Mouse (Mus musculus) gastrocnemius, adult 18-20 months (tissue): ENCODE measurements around the gene Anks1. TPM values are rescaled to one million over a fixed set of nuclear protein-coding genes. Genes with fewer than 3 reads are reported as not detected.

Experiments
- DNase-seq: peaks from one replicate; pipeline ENCODE4 v3.0.0; 2021; ENCODE audit warnings: low spot score
- total RNA-seq, 2 experiments: library from RNA; stranded (reverse); gene quantifications; 2 replicates each; pipeline ENCODE4 v1.2.3; 2021

Gene Anks1
- total RNA-seq, 2 experiments from 2014 or later, result 10.2 to 11.0 TPM

- no peak for DNase-seq
Measured at GRCm38 (mm10) chr17:28084395-28084905, 175.3 kb downstream of the Anks1 start.

- DNase-seq, result peak; percentile 90
Measured at GRCm38 (mm10) chr17:28084964-28085363, 175.9 kb downstream of the Anks1 start.

GRCm38 (mm10) chr17:28087430-28087829 is 178.3 kb downstream of the Anks1 start:
- no peak for DNase-seq

- DNase-seq, result no peak
Measured at GRCm38 (mm10) chr17:28088718-28089117, 179.6 kb downstream of the Anks1 start.

DNA sequence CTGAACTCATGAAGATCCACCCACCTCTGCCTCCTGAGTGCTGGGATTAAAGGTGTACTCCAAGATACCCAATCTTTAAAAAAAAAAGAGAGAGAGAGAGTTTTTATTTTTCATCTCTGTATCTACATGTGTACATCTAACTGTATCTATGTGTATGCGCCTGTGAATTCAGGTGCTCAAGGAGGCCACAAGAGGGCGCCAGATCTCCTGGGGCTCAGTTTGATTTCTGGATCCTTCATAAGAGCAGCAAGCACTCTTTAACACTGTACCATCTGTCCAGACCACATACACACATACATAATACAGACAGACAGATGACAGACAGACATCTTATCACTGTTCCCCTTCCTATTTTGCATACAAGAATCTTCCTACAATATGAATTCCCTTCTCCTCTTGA is 183.2 kb downstream of the Anks1 start:
- DNase-seq, result no peak

DNA sequence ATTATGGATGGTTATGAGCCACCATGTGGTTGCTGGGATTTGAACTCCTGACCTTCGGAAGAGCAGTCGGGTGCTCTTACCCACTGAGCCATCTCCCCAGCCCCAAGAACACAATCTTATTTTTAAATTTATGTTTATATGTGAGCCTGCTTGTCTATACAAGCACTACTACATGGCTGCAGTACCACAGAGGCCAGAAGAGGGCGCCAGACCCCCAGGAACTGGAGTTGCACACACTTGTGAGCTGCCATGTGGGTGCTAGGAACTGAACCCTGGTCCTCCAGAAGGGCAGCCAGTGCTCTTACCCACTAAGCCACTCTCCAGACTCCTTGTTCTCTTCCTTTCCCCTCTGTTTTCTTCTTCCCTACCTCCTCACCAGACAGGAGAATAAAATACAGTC is 184.7 kb downstream of the Anks1 start:
- no peak for DNase-seq

- no peak for DNase-seq
Measured at GRCm38 (mm10) chr17:28096418-28096817, 187.3 kb downstream of the Anks1 start.

GRCm38 (mm10) chr17:28097308-28097707 is 188.2 kb downstream of the Anks1 start:
- DNase-seq, result no peak

DNA sequence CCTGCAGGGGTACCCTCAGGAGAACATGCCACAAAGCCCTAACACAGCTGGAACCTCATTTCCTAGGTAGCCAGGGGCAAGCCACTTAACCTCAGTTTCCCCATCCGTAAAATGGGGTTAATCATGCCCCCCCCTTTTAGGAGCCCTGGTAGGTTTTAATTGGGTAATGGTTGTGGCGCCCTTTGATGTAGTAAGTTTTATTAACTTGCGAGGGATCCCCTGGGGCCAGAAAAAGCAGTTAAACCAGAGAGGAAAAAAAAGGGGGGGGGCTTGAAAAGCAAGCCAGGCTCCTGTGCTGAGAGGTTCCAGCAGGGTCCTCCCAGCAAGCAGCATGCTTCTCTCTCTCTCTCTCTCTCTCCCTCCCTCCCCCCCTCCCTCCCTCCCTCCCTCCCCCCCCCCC is 190.0 kb downstream of the Anks1 start:
- no peak for DNase-seq

DNA sequence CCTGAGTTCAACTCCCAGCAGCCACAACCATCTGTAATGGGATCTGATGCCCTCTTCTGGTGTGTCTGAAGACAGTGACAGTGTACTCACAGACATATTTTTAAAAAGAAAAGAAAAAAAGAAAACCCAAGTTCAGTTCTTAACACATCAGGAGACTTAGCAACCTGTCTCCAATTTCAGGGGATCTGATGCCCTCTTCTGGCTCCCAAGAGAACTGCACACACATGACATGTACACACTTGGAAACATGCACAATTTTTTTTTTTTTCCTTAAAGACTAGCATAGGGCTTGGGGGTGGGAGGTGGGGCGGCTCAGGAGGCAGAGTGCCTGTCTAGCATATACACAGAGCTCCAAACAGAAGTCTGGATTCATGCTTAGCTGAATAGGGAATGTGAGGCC is 191.6 kb downstream of the Anks1 start:
- no peak for DNase-seq

DNA sequence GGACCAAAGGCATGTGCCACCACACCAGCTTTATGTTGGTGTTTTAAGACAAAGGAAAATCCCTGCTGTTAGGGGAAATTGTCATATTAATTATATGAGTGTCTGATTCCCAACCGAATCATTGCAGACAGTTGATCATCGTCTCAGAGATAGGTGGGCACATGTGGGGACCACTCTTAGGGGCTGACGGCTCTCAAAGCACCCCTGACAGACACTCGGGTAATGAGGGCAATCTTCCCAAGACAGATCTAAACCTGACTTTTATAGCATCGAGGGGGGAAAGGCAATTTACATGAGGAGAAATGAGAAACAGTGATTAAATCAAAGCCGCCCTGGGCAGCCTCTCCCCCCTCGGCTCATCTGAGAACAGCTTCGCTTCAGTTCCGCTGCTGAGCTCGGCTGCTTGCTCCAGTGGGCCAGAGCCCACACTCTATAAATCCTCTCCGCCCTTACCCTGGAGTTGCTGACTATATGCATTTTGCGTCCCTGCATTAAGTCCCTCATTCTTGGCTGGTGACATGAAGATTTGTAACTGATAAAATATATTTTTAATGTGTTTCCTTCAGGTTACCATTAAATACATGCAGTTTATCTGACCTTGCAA is 192.3 kb downstream of the Anks1 start:
- DNase-seq, result no peak

- DNase-seq, result no peak
Measured at GRCm38 (mm10) chr17:28101902-28102319, 192.8 kb downstream of the Anks1 start.

- DNase-seq, result no peak
Measured at GRCm38 (mm10) chr17:28104416-28104815, 195.3 kb downstream of the Anks1 start.

DNA sequence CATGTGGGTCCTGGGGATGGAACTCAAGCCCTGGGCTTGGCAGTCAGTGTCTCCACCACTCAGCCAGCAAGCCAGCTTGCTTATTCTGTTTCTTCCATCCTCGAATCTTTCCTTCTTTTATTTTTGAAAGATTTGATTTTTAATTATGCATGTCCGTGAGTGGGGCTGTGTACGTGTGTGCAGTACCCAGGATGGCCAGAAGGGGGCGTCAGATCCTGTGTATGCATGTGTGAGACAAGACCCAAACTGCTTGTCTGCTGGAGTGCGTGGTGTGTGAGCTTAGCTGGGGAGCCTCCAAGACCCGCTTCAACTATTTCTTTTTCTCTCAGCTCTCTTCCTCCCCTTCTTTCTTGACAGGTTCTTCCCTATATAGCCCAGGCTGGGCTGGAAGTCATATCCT is 197.2 kb downstream of the Anks1 start:
- no peak for DNase-seq

GRCm38 (mm10) chr17:28107275-28107674 is 198.2 kb downstream of the Anks1 start:
- DNase-seq, result no peak

DNA sequence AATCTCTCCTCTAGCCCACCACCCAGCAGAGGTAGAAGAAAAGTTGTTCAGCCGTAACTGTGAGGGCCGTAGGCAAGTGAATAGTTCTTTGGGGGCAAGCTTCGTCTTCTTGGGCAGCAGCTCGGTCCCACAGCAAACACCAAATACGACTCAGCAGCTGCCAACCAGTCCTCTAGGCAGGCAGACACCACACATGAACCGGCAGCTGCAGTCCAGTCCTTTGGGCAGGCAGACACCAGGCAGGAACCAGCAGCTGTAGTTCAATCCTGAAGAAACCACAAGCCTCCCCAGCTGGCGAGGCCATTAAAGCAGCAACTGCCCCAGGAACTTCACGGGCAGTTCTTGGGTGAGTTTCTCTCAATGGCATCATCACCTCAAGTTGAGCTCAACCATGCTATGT is 203.2 kb downstream of the Anks1 start:
- no peak for DNase-seq

Other genes starting within 250 kb of the Anks1 start
- not detected for gene Spdef, start 180.4 kb upstream of the Anks1 start, total RNA-seq
- gene D17Wsu92e, start 88.7 kb upstream of the Anks1 start, total RNA-seq, result 100 to 1,000 TPM; 211 to 222 TPM
- 10 to 100 TPM; 66.9 to 69.7 TPM for gene Snrpc, start 71.2 kb upstream of the Anks1 start, total RNA-seq
- 10 to 100 TPM; 23.7 to 26.1 TPM for gene Uhrf1bp1, start 52.9 kb upstream of the Anks1 start, total RNA-seq
- gene Taf11, start 538 bp downstream of the Anks1 start, total RNA-seq, result 10 to 100 TPM; 16.8 to 17.4 TPM
- not detected for gene Tcp11, start 171.3 kb downstream of the Anks1 start, total RNA-seq
- under 1 TPM; 0.16 to 0.26 TPM for gene Scube3, start 232.8 kb downstream of the Anks1 start, total RNA-seq